Mouse (Mus musculus): Measurements from ENCODE around the gene Pkdrej.

GRCm38 (mm10) chr15:85771306-85772121 is 50.0 kb downstream of the Pkdrej start:
- no peak for TF ChIP-seq CTCF (conservative IDR thresholded peaks at IDR 0.05; ENCODE audit: insufficient read depth, insufficient read length, low read depth, low read length)
- TF ChIP-seq POLR2A (IDR thresholded peaks at IDR 0.05; ENCODE audit: low read depth, low read length) = no peak
